Mouse (Mus musculus) lung, postnatal 25 days (tissue): Measurements from ENCODE around the gene Ephb3.

Source experiments
- DNase-seq: peaks from one replicate; pipeline ENCODE4 v3.0.0; 2022; ENCODE audit warnings: low spot score

The Ephb3 gene

GRCm38 (mm10) chr16:21205093-21205886 lies 735 bp downstream of the Ephb3 start:
- DNase-seq = no peak

GRCm38 (mm10) chr16:21208001-21208565 lies 3.5 kb downstream of the Ephb3 start:
- peak; percentile 71 for DNase-seq

- DNase-seq = no peak
These were observed 4.7 kb downstream of the Ephb3 start for GRCm38 (mm10) chr16:21209290-21209689.

GRCm38 (mm10) chr16:21210204-21210603 lies 5.6 kb downstream of the Ephb3 start:
- DNase-seq = no peak

GRCm38 (mm10) chr16:21210667-21211338 lies 6.2 kb downstream of the Ephb3 start:
- peak; percentile 91 for DNase-seq

- DNase-seq = no peak
These were observed 6.9 kb downstream of the Ephb3 start for GRCm38 (mm10) chr16:21211501-21211900.

GRCm38 (mm10) chr16:21212369-21212768 lies 7.8 kb downstream of the Ephb3 start:
- no peak for DNase-seq

- DNase-seq = no peak
These were observed 9.4 kb downstream of the Ephb3 start for GRCm38 (mm10) chr16:21213939-21214338.

GRCm38 (mm10) chr16:21214803-21215202 lies 10.2 kb downstream of the Ephb3 start:
- DNase-seq = no peak

- DNase-seq = no peak
These were observed 11.5 kb downstream of the Ephb3 start for GRCm38 (mm10) chr16:21216047-21216446.

GRCm38 (mm10) chr16:21217233-21217632 lies 12.7 kb downstream of the Ephb3 start:
- DNase-seq = no peak

GRCm38 (mm10) chr16:21219656-21220055 lies 15.1 kb downstream of the Ephb3 start:
- peak; percentile 73 for DNase-seq

GRCm38 (mm10) chr16:21223038-21223437 lies 18.5 kb downstream of the Ephb3 start:
- DNase-seq = no peak

GRCm38 (mm10) chr16:21224648-21225240 lies 20.2 kb downstream of the Ephb3 start:
- no peak for DNase-seq

GRCm38 (mm10) chr16:21226629-21227028 lies 22.1 kb downstream of the Ephb3 start:
- no peak for DNase-seq

GRCm38 (mm10) chr16:21235135-21235534 lies 30.6 kb downstream of the Ephb3 start:
- DNase-seq = peak; percentile 83

- DNase-seq = no peak
These were observed 34.2 kb downstream of the Ephb3 start for GRCm38 (mm10) chr16:21238722-21239121.

- no peak for DNase-seq
These were observed 36.0 kb downstream of the Ephb3 start for GRCm38 (mm10) chr16:21240547-21240946.

- no peak for DNase-seq
These were observed 36.5 kb downstream of the Ephb3 start for GRCm38 (mm10) chr16:21241030-21241429.

GRCm38 (mm10) chr16:21242946-21243345 lies 38.4 kb downstream of the Ephb3 start:
- no peak for DNase-seq

- DNase-seq = no peak
These were observed 40.2 kb downstream of the Ephb3 start for GRCm38 (mm10) chr16:21244803-21245202.

GRCm38 (mm10) chr16:21245387-21245786 lies 40.8 kb downstream of the Ephb3 start:
- DNase-seq = no peak

GRCm38 (mm10) chr16:21245931-21246390 lies 41.4 kb downstream of the Ephb3 start:
- DNase-seq = peak; percentile 88
